Mouse (Mus musculus) hindbrain, postnatal 0 days (tissue): ENCODE measurements around the gene Stag1. TPM values are rescaled to one million over a fixed set of nuclear protein-coding genes. Genes with fewer than 3 reads are reported as not detected.

ENCODE experiments used
- ATAC-seq: fragments of 200-750 bp; cut with Nextera tagmentation; 2 replicates; pipeline ENCODE4 v1.8.0; 2017; ENCODE audit warnings: mild to moderate bottlenecking, moderate TSS enrichment, moderate library complexity
- DNase-seq: peaks from one replicate; pipeline ENCODE4 v3.0.0-alpha.2; 2015; ENCODE audit warnings: low spot score
- H3K27ac ChIP-seq: fragments of 300-500 bp; sonication (generic); 2 replicates; pipeline ENCODE4 v1.5.1; 2014; ENCODE audit warnings: mild to moderate bottlenecking
- H3K27me3 ChIP-seq: fragments of 300-500 bp; sonication (generic); 2 replicates; pipeline ENCODE4 v1.6.1; 2014; ENCODE audit warnings: low read length, mixed read lengths; ENCODE audit not compliant: insufficient read depth
- H3K36me3 ChIP-seq: fragments of 300-500 bp; sonication (generic); 2 replicates; pipeline ENCODE4 v1.6.1; 2014; ENCODE audit warnings: low read length, mixed read lengths; ENCODE audit not compliant: insufficient read depth
- H3K4me1 ChIP-seq: fragments of 300-500 bp; sonication (generic); 2 replicates; pipeline ENCODE4 v1.6.1; 2014; ENCODE audit warnings: antibody characterized with exemption, low read length, mixed read lengths; ENCODE audit not compliant: insufficient read depth
- H3K4me2 ChIP-seq: fragments of 300-500 bp; sonication (generic); 2 replicates; pipeline ENCODE4 v1.6.1; 2014; ENCODE audit warnings: low read depth, mild to moderate bottlenecking, low read length, moderate library complexity, mixed read lengths
- H3K4me3 ChIP-seq: fragments of 300-500 bp; sonication (generic); 2 replicates; pipeline ENCODE4 v1.5.1; 2014; ENCODE audit warnings: low read length
- H3K9ac ChIP-seq: fragments of 300-500 bp; sonication (generic); replicated peaks from 2 replicates; pipeline ENCODE4 v1.6.1; 2014; ENCODE audit warnings: mild to moderate bottlenecking, low read length, moderate library complexity, mixed read lengths
- H3K9me3 ChIP-seq: fragments of 300-500 bp; sonication (generic); 2 replicates; pipeline ENCODE4 v1.6.1; 2016; ENCODE audit warnings: low read length, mixed read lengths
- CTCF ChIP-seq: IDR thresholded peaks from 2 replicates; pipeline ENCODE4 v1.5.1; 2016; ENCODE audit warnings: antibody characterized with exemption, control low read depth, low read depth
- WGBS: fragments of 180-500 bp; shearing (Covaris S2); extraction: QIAGEN DNeasy Blood & Tissue Kit; methylation state at CpG from one replicate; pipeline ENCODE4 v1.1.7; 2014; 5-methylcytosine and 5-hydroxymethylcytosine counted together
- polyA plus RNA-seq: library from polyadenylated mRNA; unstranded; fragments of >200 nt; fragmentation: Nextera tagmentation; extraction: Ambion mirVana; gene quantifications from 2 replicates; pipeline ENCODE4 v1.2.1, GENCODE M21; 2015
- total RNA-seq: library from RNA; depleted of rRNA; stranded (reverse); fragments of >200 nt; gene quantifications from 2 replicates; pipeline ENCODE4 v1.2.3, GENCODE M21; 2014

The Stag1 gene
- total and polyA plus RNA-seq, 2 experiments from 2014 or later, result 26.1 to 33.9 TPM

GRCm38 (mm10) chr9:100917111-100917510 lies 319.5 kb downstream of the Stag1 start:
- no peaks in the 10 kb centered on the region for H3K4me1 ChIP-seq
- 38% methylated on average over 2 of the region's 2 CpGs for WGBS
- ATAC-seq, result no peak

GRCm38 (mm10) chr9:100926629-100927028 lies 329.0 kb downstream of the Stag1 start:
- DNase-seq (no peak), ATAC-seq (no peak)
- 98% methylated on average over 4 of the region's 4 CpGs for WGBS
- H3K4me3 ChIP-seq, result no peak overlapping the region
- no peak overlapping the region for H3K4me2 ChIP-seq
- no peak overlapping the region for H3K27ac ChIP-seq
- no peak for TF ChIP-seq CTCF
- no peaks in the 10 kb centered on the region for H3K27me3 ChIP-seq
- 0 out of 2 replicates have a peak, but pooled peaks cover 2% of the 10 kb centered on the region for H3K36me3 ChIP-seq
- H3K4me1 ChIP-seq, result no peaks in the 10 kb centered on the region
- 0 out of 2 replicates have a peak, but pooled peaks cover 4% of the 10 kb centered on the region for H3K9me3 ChIP-seq
- no peak overlapping the region for H3K9ac ChIP-seq

More at GRCm38 (mm10) chr9:100917111-100917510, 319.5 kb downstream of the Stag1 start:
- no peak overlapping the region for H3K4me2 ChIP-seq
- no peaks in the 10 kb centered on the region for H3K9me3 ChIP-seq
- no peak overlapping the region for H3K9ac ChIP-seq
- peak; percentile 83 for DNase-seq
- H3K27me3 ChIP-seq, result no peaks in the 10 kb centered on the region
- H3K4me3 ChIP-seq, result no peak overlapping the region
- no peak overlapping the region for H3K27ac ChIP-seq
- H3K36me3 ChIP-seq, result no peaks in the 10 kb centered on the region
- TF ChIP-seq CTCF, result peak; percentile 68

- no peak overlapping the region for H3K4me3 ChIP-seq
- no peak overlapping the region for H3K4me2 ChIP-seq
- peak; percentile 66 for DNase-seq
- 29% methylated on average over 2 of the region's 2 CpGs for WGBS
- TF ChIP-seq CTCF, result no peak
- H3K4me1 ChIP-seq, result no peaks in the 10 kb centered on the region
- ATAC-seq, result peak; percentile 64
- H3K9me3 ChIP-seq, result no peaks in the 10 kb centered on the region
- no peaks in the 10 kb centered on the region for H3K36me3 ChIP-seq
- no peak overlapping the region for H3K27ac ChIP-seq
- no peak overlapping the region for H3K9ac ChIP-seq
- no peaks in the 10 kb centered on the region for H3K27me3 ChIP-seq
Observed at GRCm38 (mm10) chr9:100942042-100942441, 344.4 kb downstream of the Stag1 start.

- Histone ChIP-seq H3K9me3 (no peaks in the 10 kb centered on the region), H3K27me3 (no peaks in the 10 kb centered on the region), H3K4me1 (no peaks in the 10 kb centered on the region), H3K27ac (no peak overlapping the region), H3K4me2 (no peak overlapping the region), H3K36me3 (no peaks in the 10 kb centered on the region), H3K9ac (no peak overlapping the region), H3K4me3 (no peak overlapping the region)
- WGBS, result 94% methylated on average over 5 of the region's 5 CpGs
- ATAC-seq (no peak), DNase-seq (no peak)
- TF ChIP-seq CTCF, result no peak
Observed at GRCm38 (mm10) chr9:100944677-100945365, 347.2 kb downstream of the Stag1 start.

- no peak overlapping the region for H3K4me3 ChIP-seq
- no peak overlapping the region for H3K4me2 ChIP-seq
- no peak for ATAC-seq
- no peak overlapping the region for H3K27ac ChIP-seq
- peaks cover 10% of the 10 kb centered on the region; the same call in 1 of the 2 replicates for H3K36me3 ChIP-seq
- TF ChIP-seq CTCF, result no peak
- DNase-seq, result peak; percentile 19
- H3K9me3 ChIP-seq, result no peaks in the 10 kb centered on the region
- WGBS, result 40% methylated on average over 4 of the region's 4 CpGs
- no peak overlapping the region for H3K9ac ChIP-seq
- H3K4me1 ChIP-seq, result no peaks in the 10 kb centered on the region
- no peaks in the 10 kb centered on the region for H3K27me3 ChIP-seq
Observed at GRCm38 (mm10) chr9:100951481-100951880, 353.9 kb downstream of the Stag1 start.

- Histone ChIP-seq H3K4me1 (0 out of 2 replicates have a peak, but pooled peaks cover 2% of the 10 kb centered on the region), H3K9ac (no peak overlapping the region), H3K27me3 (no peaks in the 10 kb centered on the region), H3K4me3 (no peak overlapping the region), H3K9me3 (no peaks in the 10 kb centered on the region), H3K36me3 (no peaks in the 10 kb centered on the region), H3K4me2 (no peak overlapping the region), H3K27ac (no peak overlapping the region)
- no peak for ATAC-seq
- DNase-seq, result no peak
- no peak for TF ChIP-seq CTCF
- 63% methylated on average over 5 of the region's 5 CpGs for WGBS
Observed at GRCm38 (mm10) chr9:100962903-100963427, 365.4 kb downstream of the Stag1 start.

- Histone ChIP-seq H3K4me3 (no peak overlapping the region), H3K4me2 (no peak overlapping the region), H3K36me3 (no peaks in the 10 kb centered on the region), H3K9me3 (no peaks in the 10 kb centered on the region), H3K27me3 (no peaks in the 10 kb centered on the region), H3K9ac (no peak overlapping the region), H3K4me1 (0 out of 2 replicates have a peak, but pooled peaks cover 2% of the 10 kb centered on the region), H3K27ac (no peak overlapping the region)
- WGBS, result 58% methylated on average over 1 of the region's 1 CpGs
- ATAC-seq (no peak), DNase-seq (no peak)
- TF ChIP-seq CTCF, result no peak
Observed at GRCm38 (mm10) chr9:100963428-100963912, 365.9 kb downstream of the Stag1 start.
